Mouse (Mus musculus) CH12.LX (cell line): ENCODE measurements at regions not wholly inside any gene's neighbourhood (a gene's known extent, or its start where the extent isn't known, plus 50 kb on each side); places are given as distances from the start of the nearest gene placed in this dataset.

ENCODE experiments used
- DNase-seq: peaks from one replicate; pipeline ENCODE4 v3.0.0-alpha.2; 2013; ENCODE audit errors: extremely low read depth
- H3K27ac ChIP-seq: 2 replicates; pipeline ENCODE4 v1.5.1; 2012; ENCODE audit warnings: low read depth, mild to moderate bottlenecking, control low read depth, moderate library complexity; ENCODE audit not compliant: insufficient read depth
- H3K27me3 ChIP-seq: replicated peaks from 2 replicates; pipeline ENCODE3; 2012; ENCODE audit warnings: inconsistent platforms
- H3K36me3 ChIP-seq, 2 experiments: replicated peaks in 1 of 2; 2 replicates each; pipeline versions ENCODE3 to v1.6.1; 2012; ENCODE audit warnings: inconsistent platforms in 1 of 2, low read length in 1 of 2, mild to moderate bottlenecking in 1 of 2, mixed read lengths in 1 of 2, moderate library complexity in 1 of 2; ENCODE audit not compliant: control insufficient read depth in 1 of 2, insufficient read depth in 1 of 2
- H3K4me1 ChIP-seq, 2 experiments: 2 replicates each; pipeline ENCODE4 v1.6.1; 2012; ENCODE audit warnings: inconsistent platforms in 1 of 2, moderate library complexity in 1 of 2; ENCODE audit not compliant: insufficient read depth in 2 of 2, control insufficient read depth in 1 of 2
- H3K4me2 ChIP-seq: 2 replicates; pipeline ENCODE4 v1.6.1; 2012; ENCODE audit warnings: low read depth, mild to moderate bottlenecking, control low read depth; ENCODE audit not compliant: poor library complexity, insufficient read depth, severe bottlenecking
- H3K4me3 ChIP-seq, 3 experiments: fragments of 150-350 bp in 1 of 3; sonication (generic) in 1 of 3; replicated peaks in 1 of 3; 2 replicates each; pipeline versions ENCODE3 to v1.5.1; 2011 to 2012; ENCODE audit warnings: low read depth in 2 of 3, low read length in 2 of 3, mild to moderate bottlenecking in 2 of 3, moderate library complexity in 2 of 3, control low read depth in 1 of 3, improper control_type of control experiment in 1 of 3, inconsistent platforms in 1 of 3, mixed read lengths in 1 of 3; ENCODE audit not compliant: poor library complexity in 1 of 3
- H3K79me2 ChIP-seq: replicated peaks from 2 replicates; pipeline ENCODE4 v1.6.1; 2012; ENCODE audit warnings: mild to moderate bottlenecking, moderate library complexity; ENCODE audit not compliant: control insufficient read depth, poor library complexity, insufficient read depth, severe bottlenecking; ENCODE audit errors: extremely low read depth
- H3K9ac ChIP-seq: 2 replicates; pipeline ENCODE4 v1.6.1; 2012; ENCODE audit warnings: low read depth, mild to moderate bottlenecking, control low read depth, moderate library complexity; ENCODE audit not compliant: insufficient read depth
- H3K9me3 ChIP-seq: replicated peaks from 2 replicates; pipeline ENCODE3; 2012; ENCODE audit warnings: low read length, inconsistent platforms, mixed read lengths
- BHLHE40 ChIP-seq: IDR thresholded peaks from 2 replicates; pipeline ENCODE4 v1.6.1; 2011; ENCODE audit warnings: mild to moderate bottlenecking, low read depth, low read length, improper control_type of control experiment
- CTCF ChIP-seq, 2 experiments: IDR thresholded peaks in 1 of 2; conservative IDR thresholded peaks in 1 of 2; 2 replicates each; pipeline ENCODE4 v1.5.1; 2011 to 2012; ENCODE audit warnings: low read depth in 2 of 2, low read length in 2 of 2, improper control_type of control experiment in 1 of 2, inconsistent platforms in 1 of 2, mild to moderate bottlenecking in 1 of 2, moderate library complexity in 1 of 2
- E2F4 ChIP-seq: IDR thresholded peaks from 2 replicates; pipeline ENCODE4 v1.6.1; 2011; ENCODE audit warnings: low read depth, low read length, improper control_type of control experiment; ENCODE audit not compliant: insufficient replicate concordance
- EP300 ChIP-seq: IDR thresholded peaks from 2 replicates; pipeline ENCODE4 v1.6.1; 2011; ENCODE audit warnings: low read length, improper control_type of control experiment
- MAX ChIP-seq: IDR thresholded peaks from 2 replicates; pipeline ENCODE4 v1.6.1; 2011; ENCODE audit warnings: low read length, improper control_type of control experiment
- NELFE ChIP-seq: IDR thresholded peaks from 2 replicates; pipeline ENCODE4 v1.6.1; 2011; ENCODE audit warnings: low read depth, low read length, improper control_type of control experiment
- NRF1 ChIP-seq: IDR thresholded peaks from 2 replicates; pipeline ENCODE4 v1.6.1; 2014; ENCODE audit warnings: low read depth, mild to moderate bottlenecking, inconsistent platforms, low read length, improper control_type of control experiment, moderate library complexity
- PAX5 ChIP-seq: IDR thresholded peaks from 2 replicates; pipeline ENCODE4 v1.6.1; 2012; ENCODE audit warnings: low read length, inconsistent platforms, mixed read lengths
- POLR2AphosphoS2 ChIP-seq: IDR thresholded peaks from 2 replicates; pipeline ENCODE4 v1.6.1; 2011; ENCODE audit warnings: low read depth, low read length, improper control_type of control experiment
- SMC3 ChIP-seq: IDR thresholded peaks from 2 replicates; pipeline ENCODE4 v1.6.1; 2011; ENCODE audit warnings: low read depth, low read length, improper control_type of control experiment
- TBP ChIP-seq: conservative IDR thresholded peaks from 2 replicates; pipeline ENCODE4 v1.6.1; 2011; ENCODE audit warnings: low read depth, low read length, improper control_type of control experiment
- TCF12 ChIP-seq: IDR thresholded peaks from 2 replicates; pipeline ENCODE4 v1.6.1; 2014; ENCODE audit warnings: low read depth, mild to moderate bottlenecking, inconsistent platforms, low read length, improper control_type of control experiment
- UBTF ChIP-seq: IDR thresholded peaks from 2 replicates; pipeline ENCODE4 v1.6.1; 2012; ENCODE audit warnings: low read depth, mild to moderate bottlenecking, inconsistent platforms, low read length, improper control_type of control experiment, moderate library complexity
- ZC3H11A ChIP-seq: IDR thresholded peaks from 2 replicates; pipeline ENCODE4 v1.6.1; 2012; ENCODE audit warnings: low read depth, mild to moderate bottlenecking, inconsistent platforms, low read length, improper control_type of control experiment
- ZMIZ1 ChIP-seq: IDR thresholded peaks from 2 replicates; pipeline ENCODE4 v1.6.1; 2012; ENCODE audit warnings: low read depth, mild to moderate bottlenecking, inconsistent platforms, low read length, improper control_type of control experiment
- dilution Hi-C: fragments of 300-500 bp; cut with MboI; formaldehyde crosslinking; loops from 2 replicates; pipeline ENCODE4 v1.14.3; 2020; ENCODE audit warnings: low sequenced_read_pairs; ENCODE audit not compliant: extremely low pct_unique_long_range_greater_than_20kb, extremely low pct_ligation_motif_present
- in situ Hi-C: fragments of 300-500 bp; cut with MboI; formaldehyde crosslinking; loops from 3 replicates; pipeline ENCODE4 v1.14.3; 2019; ENCODE audit warnings: low sequenced_read_pairs, low pct_ligation_motif_present, low pct_unique_long_range_greater_than_20kb, mixed read lengths

DNA sequence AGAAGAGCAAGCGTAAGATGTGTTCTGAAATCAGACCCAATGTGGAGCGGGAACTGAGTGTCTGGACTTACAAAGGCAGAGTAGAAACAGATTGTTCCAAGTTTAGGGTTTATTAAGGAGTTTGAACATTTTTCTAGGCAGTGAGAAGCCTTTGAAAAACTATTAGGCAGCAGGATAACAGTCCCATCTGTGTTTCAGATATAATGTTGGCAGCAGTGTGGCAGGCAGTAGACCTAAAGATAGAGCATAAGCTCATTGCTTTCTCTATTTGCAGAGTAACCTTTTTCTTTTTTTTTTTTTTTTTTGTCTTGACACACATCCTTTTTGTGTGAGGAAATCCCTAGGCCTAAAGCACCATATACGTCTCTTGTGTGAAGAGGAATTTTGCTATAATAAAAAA is 429.6 kb downstream of the Plcl1 start:
- Histone ChIP-seq H3K36me3 (no peaks in the 10 kb centered on the region), H3K79me2 (no peaks in the 10 kb centered on the region), H3K27ac (no peak overlapping the region), H3K4me3 (no peak overlapping the region), H3K4me2 (no peak overlapping the region), H3K9me3 (no peaks in the 10 kb centered on the region), H3K9ac (no peak overlapping the region), H3K4me1 (peaks cover 0 to 10% of the 10 kb centered on the region in 2 experiments; a peak in 1 of 4 replicates), H3K27me3 (no peaks in the 10 kb centered on the region)
- no peak for TF ChIP-seq BHLHE40
- TF ChIP-seq POLR2AphosphoS2, result no peak
- TF ChIP-seq PAX5, result no peak
- TF ChIP-seq ZC3H11A, result no peak
- no peak for TF ChIP-seq EP300
- no peak for TF ChIP-seq TBP
- no peak for TF ChIP-seq TCF12
- no peak for TF ChIP-seq E2F4
- TF ChIP-seq NELFE, result no peak
- no peak for TF ChIP-seq SMC3
- DNase-seq, result no peak
- dilution Hi-C loops, result no loop called here
- in situ Hi-C loops, result no loop called here

DNA sequence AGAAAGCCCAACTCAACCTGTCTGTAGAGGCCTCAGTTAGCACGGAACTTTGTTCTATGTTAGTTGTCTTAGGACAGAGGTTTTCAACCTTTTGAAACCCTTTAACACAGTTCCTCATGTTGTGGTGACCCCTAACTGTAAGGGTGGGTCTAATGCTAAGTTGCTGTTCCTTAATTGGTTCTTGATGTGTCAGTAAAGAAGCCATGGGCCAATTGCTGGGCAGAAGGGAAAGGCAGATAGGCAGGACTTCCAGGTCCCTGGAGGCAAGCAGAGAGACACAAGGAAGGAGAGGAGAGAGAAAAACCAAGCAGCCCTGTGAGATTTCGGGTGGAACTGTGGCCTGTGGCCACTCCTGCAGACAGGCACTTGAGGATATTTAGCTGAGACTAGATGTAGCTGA is 431.0 kb downstream of the Plcl1 start:
- Histone ChIP-seq H3K9me3 (no peaks in the 10 kb centered on the region), H3K27ac (no peak overlapping the region), H3K4me3 (no peak overlapping the region), H3K27me3 (no peaks in the 10 kb centered on the region), H3K9ac (no peak overlapping the region), H3K4me1 (peaks cover 0 to 10% of the 10 kb centered on the region in 2 experiments; a peak in 1 of 4 replicates), H3K36me3 (no peaks in the 10 kb centered on the region), H3K4me2 (no peak overlapping the region), H3K79me2 (no peaks in the 10 kb centered on the region)
- TF ChIP-seq NRF1, result no peak
- no peak for TF ChIP-seq UBTF
- TF ChIP-seq ZMIZ1, result no peak
- in situ Hi-C loops (no loop called here), dilution Hi-C loops (no loop called here)
- peak; percentile 19 for DNase-seq

DNA sequence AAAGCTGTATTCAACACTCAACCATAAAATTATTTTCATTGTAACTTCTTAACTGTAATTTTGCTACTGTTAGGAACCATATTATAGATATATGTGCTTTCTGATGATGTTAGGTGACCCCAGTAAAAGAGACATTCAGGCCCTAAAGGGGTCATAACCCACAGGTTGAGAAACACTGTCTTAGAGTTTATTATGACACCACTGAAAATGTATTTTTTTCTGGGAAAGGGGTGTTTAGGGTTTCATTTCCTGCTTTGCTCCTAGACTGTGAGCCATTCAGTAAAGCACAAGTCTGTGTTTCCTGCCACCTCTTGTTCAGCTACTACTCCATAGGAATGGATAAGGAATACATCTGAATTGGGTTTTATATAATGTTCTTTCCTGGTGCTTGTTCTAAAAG is 431.6 kb downstream of the Plcl1 start:
- H3K9ac ChIP-seq, result no peak overlapping the region
- H3K9me3 ChIP-seq, result no peaks in the 10 kb centered on the region
- no peaks in the 10 kb centered on the region for H3K79me2 ChIP-seq
- no peak overlapping the region for H3K4me3 ChIP-seq
- no peak for DNase-seq
- no peak for TF ChIP-seq MAX
- no peak for TF ChIP-seq POLR2AphosphoS2
- TF ChIP-seq CTCF (conservative IDR thresholded peaks at IDR 0.05 in 1 of 2, IDR thresholded peaks at IDR 0.05 in 1 of 2; ENCODE audit: low read depth in 2 of 2, low read length in 2 of 2), result no peak
- no peaks in the 10 kb centered on the region for H3K27me3 ChIP-seq
- no peak overlapping the region for H3K4me2 ChIP-seq
- H3K4me1 ChIP-seq, result peaks cover 0 to 10% of the 10 kb centered on the region in 2 experiments; a peak in 1 of 4 replicates
- no peaks in the 10 kb centered on the region for H3K36me3 ChIP-seq
- dilution Hi-C loops, result no loop called here
- in situ Hi-C loops, result no loop called here
- H3K27ac ChIP-seq, result no peak overlapping the region
